Mouse (Mus musculus) thymus, adult 2 months (tissue): ENCODE measurements around the gene Ndufv2. TPM values are rescaled to one million over a fixed set of nuclear protein-coding genes. Genes with fewer than 3 reads are reported as not detected.
"Not testable (repeated sequence)": the region's sequence is repeated elsewhere in the genome, so short reads cannot be mapped to it uniquely, and the experiment has no call there.

Experiments
- DNase-seq: peaks from one replicate; pipeline ENCODE4 v3.0.0; 2021
- H3K27ac ChIP-seq: fragments of 200-500 bp; 2 replicates; pipeline ENCODE4 v1.5.1; 2012; ENCODE audit warnings: low read length, control low read depth; ENCODE audit not compliant: control insufficient read depth, insufficient read depth
- H3K27me3 ChIP-seq: fragments of 200-500 bp; 2 replicates; pipeline ENCODE4 v1.6.1; 2012; ENCODE audit warnings: mild to moderate bottlenecking, low read length, moderate library complexity, mixed read lengths; ENCODE audit not compliant: control insufficient read depth, insufficient read depth
- H3K36me3 ChIP-seq: fragments of 200-500 bp; 2 replicates; pipeline ENCODE4 v1.6.1; 2012; ENCODE audit warnings: mild to moderate bottlenecking, low read length, moderate library complexity; ENCODE audit not compliant: control insufficient read depth, insufficient read depth
- H3K4me1 ChIP-seq: fragments of 200-500 bp; replicated peaks from 2 replicates; pipeline ENCODE4 v1.6.1; 2012; ENCODE audit warnings: low read length; ENCODE audit not compliant: control insufficient read depth, insufficient read depth
- H3K4me3 ChIP-seq: fragments of 200-500 bp; 2 replicates; pipeline ENCODE4 v1.5.1; 2012; ENCODE audit warnings: mild to moderate bottlenecking, low read length, control low read depth, moderate library complexity; ENCODE audit not compliant: control insufficient read depth, insufficient read depth
- CTCF ChIP-seq: fragments of 200-500 bp; IDR thresholded peaks from 2 replicates; pipeline ENCODE4 v1.5.1; 2012; ENCODE audit warnings: mild to moderate bottlenecking, control low read depth, low read length, moderate library complexity, borderline replicate concordance; ENCODE audit not compliant: control insufficient read depth, poor library complexity, insufficient read depth; ENCODE audit errors: extremely low read depth
- POLR2A ChIP-seq: fragments of 200-500 bp; IDR thresholded peaks from 2 replicates; pipeline ENCODE4 v1.6.1; 2012; ENCODE audit warnings: mild to moderate bottlenecking, low read length, control low read depth, moderate library complexity; ENCODE audit not compliant: control insufficient read depth, poor library complexity, insufficient read depth; ENCODE audit errors: extremely low read depth
- WGBS: fragments of 180-500 bp; shearing (Covaris S2); methylation state at CpG from one replicate; pipeline ENCODE4 v1.1.7; 2018; 5-methylcytosine and 5-hydroxymethylcytosine counted together
- polyA plus RNA-seq: library from polyadenylated mRNA; depleted of rRNA; stranded (reverse); fragments of >200 nt; gene quantifications from 2 replicates; pipeline ENCODE4 v1.2.3, GENCODE M21; 2012

Gene Ndufv2
- polyA plus RNA-seq, 1 experiment = 41.1 TPM

GRCm38 (mm10) chr17:66075827-66076173 is 25.6 kb downstream of the Ndufv2 start:
- Histone ChIP-seq H3K27ac (no peak overlapping the region), H3K36me3 (peaks cover 13% of the 10 kb centered on the region), H3K4me1 (0 out of 2 replicates have a peak, but pooled peaks cover 6% of the 10 kb centered on the region), H3K4me3 (peak overlapping the region; percentile 64), H3K27me3 (no peaks in the 10 kb centered on the region)
- DNase-seq = no peak
- TF ChIP-seq POLR2A (no peak), CTCF (no peak)
- WGBS = 1% methylated on average over 12 of the region's 12 CpGs

- DNase-seq = no peak
- no peak for TF ChIP-seq CTCF
- TF ChIP-seq POLR2A = no peak
- 78% methylated on average over 7 of the region's 7 CpGs for WGBS
- Histone ChIP-seq H3K27ac (no peak overlapping the region), H3K4me1 (0 out of 2 replicates have a peak, but pooled peaks cover 6% of the 10 kb centered on the region), H3K36me3 (no peaks in the 10 kb centered on the region), H3K27me3 (no peaks in the 10 kb centered on the region), H3K4me3 (no peak overlapping the region)
Measured at GRCm38 (mm10) chr17:66073971-66074370, 27.4 kb downstream of the Ndufv2 start.

- H3K27ac ChIP-seq, H3K27me3 ChIP-seq, H3K36me3 ChIP-seq, DNase-seq, H3K4me3 ChIP-seq, H3K4me1 ChIP-seq: not testable (repeated sequence)
- WGBS = over 99% methylated on average over 2 of the region's 2 CpGs
Measured at GRCm38 (mm10) chr17:66069036-66069435, 32.3 kb downstream of the Ndufv2 start.

GRCm38 (mm10) chr17:66065115-66065514 is 36.2 kb downstream of the Ndufv2 start:
- no peaks in the 10 kb centered on the region for H3K4me1 ChIP-seq
- TF ChIP-seq POLR2A = no peak
- TF ChIP-seq CTCF = no peak
- H3K27me3 ChIP-seq = no peaks in the 10 kb centered on the region
- H3K36me3 ChIP-seq = no peaks in the 10 kb centered on the region
- H3K4me3 ChIP-seq = no peak overlapping the region
- no peak overlapping the region for H3K27ac ChIP-seq
- 83% methylated on average over 4 of the region's 4 CpGs for WGBS
- DNase-seq = no peak

- 79% methylated on average over 8 of the region's 8 CpGs for WGBS
- Histone ChIP-seq H3K4me3 (no peak overlapping the region), H3K4me1 (no peaks in the 10 kb centered on the region; the same call in 1 of the 2 replicates), H3K36me3 (no peaks in the 10 kb centered on the region), H3K27me3 (no peaks in the 10 kb centered on the region), H3K27ac (no peak overlapping the region)
- no peak for DNase-seq
- no peak for TF ChIP-seq POLR2A
Measured at GRCm38 (mm10) chr17:66061241-66061938, 40.0 kb downstream of the Ndufv2 start.

- DNase-seq = no peak
Measured at GRCm38 (mm10) chr17:66058160-66058559, 43.2 kb downstream of the Ndufv2 start.

GRCm38 (mm10) chr17:66057145-66057544 is 44.2 kb downstream of the Ndufv2 start:
- Histone ChIP-seq H3K27me3 (no peaks in the 10 kb centered on the region), H3K36me3 (no peaks in the 10 kb centered on the region), H3K4me3 (no peak overlapping the region), H3K4me1 (no peaks in the 10 kb centered on the region; the same call in 1 of the 2 replicates), H3K27ac (no peak overlapping the region)
- no peak for TF ChIP-seq POLR2A
- TF ChIP-seq CTCF = no peak
- DNase-seq = no peak
- WGBS = 95% methylated on average over 2 of the region's 2 CpGs

More at GRCm38 (mm10) chr17:66058160-66058559, 43.2 kb downstream of the Ndufv2 start:
- H3K4me3 ChIP-seq = no peak overlapping the region
- no peak overlapping the region for H3K27ac ChIP-seq
- 92% methylated on average over 4 of the region's 4 CpGs for WGBS
- TF ChIP-seq POLR2A = no peak
- TF ChIP-seq CTCF = no peak
- H3K4me1 ChIP-seq = no peaks in the 10 kb centered on the region; the same call in 1 of the 2 replicates
- H3K27me3 ChIP-seq = no peaks in the 10 kb centered on the region
- no peaks in the 10 kb centered on the region for H3K36me3 ChIP-seq
